Mouse (Mus musculus) heart, embryonic 15.5 days (tissue): ENCODE results near the gene Vrk3. TPM values are rescaled to one million over a fixed set of nuclear protein-coding genes. Genes with fewer than 3 reads are reported as not detected.

ENCODE experiments used
- ATAC-seq: fragments of 200-750 bp; cut with Nextera tagmentation; replicated peaks from 2 replicates; pipeline ENCODE4 v1.8.0; 2017; ENCODE audit warnings: low read depth, moderate TSS enrichment; ENCODE audit not compliant: insufficient number of reproducible peaks, insufficient read depth, low FRiP score
- H3K27ac ChIP-seq: fragments of 300-500 bp; sonication (generic); 2 replicates; pipeline ENCODE4 v1.5.1; 2015; ENCODE audit warnings: mild to moderate bottlenecking, inconsistent platforms
- H3K27me3 ChIP-seq: fragments of 300-500 bp; sonication (generic); 2 replicates; pipeline ENCODE4 v1.6.1; 2015; ENCODE audit warnings: inconsistent platforms
- H3K36me3 ChIP-seq: fragments of 300-500 bp; sonication (generic); 2 replicates; pipeline ENCODE4 v1.6.1; 2015; ENCODE audit warnings: mild to moderate bottlenecking, inconsistent platforms
- H3K4me1 ChIP-seq: fragments of 300-500 bp; sonication (generic); replicated peaks from 2 replicates; pipeline ENCODE4 v1.6.1; 2015; ENCODE audit warnings: inconsistent platforms
- H3K4me2 ChIP-seq: fragments of 300-500 bp; sonication (generic); 2 replicates; pipeline ENCODE4 v1.6.1; 2015; ENCODE audit warnings: inconsistent platforms, mild to moderate bottlenecking, moderate library complexity
- H3K4me3 ChIP-seq: fragments of 300-500 bp; sonication (generic); 2 replicates; pipeline ENCODE4 v1.5.1; 2015; ENCODE audit warnings: mild to moderate bottlenecking, inconsistent platforms
- H3K9ac ChIP-seq: fragments of 300-500 bp; sonication (generic); 2 replicates; pipeline ENCODE4 v1.6.1; 2015; ENCODE audit warnings: mild to moderate bottlenecking, inconsistent platforms
- H3K9me3 ChIP-seq: fragments of 300-500 bp; sonication (generic); replicated peaks from 2 replicates; pipeline ENCODE4 v1.6.1; 2016; ENCODE audit warnings: inconsistent platforms
- WGBS: fragments of 180-500 bp; shearing (Covaris S2); methylation state at CpG from one replicate; pipeline ENCODE4 v1.1.7; 2015; ENCODE audit warnings: mixed read lengths; 5-methylcytosine and 5-hydroxymethylcytosine counted together
- polyA plus RNA-seq: library from polyadenylated mRNA; unstranded; fragments of >200 nt; fragmentation: Nextera tagmentation; extraction: Ambion mirVana; gene quantifications from 2 replicates; pipeline ENCODE4 v1.2.1, GENCODE M21; 2015

The Vrk3 gene
- polyA plus RNA-seq, 1 experiment from 2014 or later: 32.7 TPM

- Histone ChIP-seq H3K4me3 (0 out of 2 replicates have a peak overlapping the region, but pooled peaks have one; percentile 91), H3K4me2 (peak overlapping the region; percentile 66), H3K9me3 (no peaks in the 10 kb centered on the region), H3K27me3 (no peaks in the 10 kb centered on the region), H3K36me3 (no peaks in the 10 kb centered on the region), H3K4me1 (peaks cover 69% of the 10 kb centered on the region), H3K9ac (peak overlapping the region; percentile 38; the same call in 1 of the 2 replicates), H3K27ac (0 out of 2 replicates have a peak overlapping the region, but pooled peaks have one; percentile 20)
- ATAC-seq: no peak
- 92% methylated on average over 2 of the region's 2 CpGs for WGBS
Observed at GRCm38 (mm10) chr7:44819391-44819790, 71.2 kb downstream of the Vrk3 start.

GRCm38 (mm10) chr7:44819863-44820262 lies 71.7 kb downstream of the Vrk3 start:
- no peak for ATAC-seq
- Histone ChIP-seq H3K36me3 (no peaks in the 10 kb centered on the region), H3K27me3 (no peaks in the 10 kb centered on the region), H3K4me3 (no peak overlapping the region), H3K4me2 (peak overlapping the region; percentile 66), H3K4me1 (peaks cover 70% of the 10 kb centered on the region), H3K9me3 (no peaks in the 10 kb centered on the region), H3K27ac (0 out of 2 replicates have a peak overlapping the region, but pooled peaks have one; percentile 20), H3K9ac (no peak overlapping the region)
- 51% methylated on average over 5 of the region's 5 CpGs for WGBS

GRCm38 (mm10) chr7:44820525-44820924 lies 72.3 kb downstream of the Vrk3 start:
- Histone ChIP-seq H3K27ac (no peak overlapping the region), H3K27me3 (no peaks in the 10 kb centered on the region), H3K9ac (no peak overlapping the region; the same call in 1 of the 2 replicates), H3K4me1 (peaks cover 67% of the 10 kb centered on the region), H3K4me3 (no peak overlapping the region), H3K36me3 (no peaks in the 10 kb centered on the region), H3K9me3 (no peaks in the 10 kb centered on the region), H3K4me2 (no peak overlapping the region)
- ATAC-seq: no peak
- WGBS: 72% methylated on average over 3 of the region's 3 CpGs

- no peaks in the 10 kb centered on the region for H3K9me3 ChIP-seq
- no peak overlapping the region for H3K9ac ChIP-seq
- H3K27me3 ChIP-seq: no peaks in the 10 kb centered on the region
- no peak overlapping the region for H3K27ac ChIP-seq
- H3K4me1 ChIP-seq: peaks cover 80% of the 10 kb centered on the region
- H3K4me3 ChIP-seq: no peak overlapping the region
- WGBS: 79% methylated on average over 7 of the region's 7 CpGs
- H3K36me3 ChIP-seq: no peaks in the 10 kb centered on the region
- H3K4me2 ChIP-seq: no peak overlapping the region
- no peak for ATAC-seq
Observed at GRCm38 (mm10) chr7:44821666-44822448, 73.6 kb downstream of the Vrk3 start.

GRCm38 (mm10) chr7:44823409-44823808 lies 75.2 kb downstream of the Vrk3 start:
- H3K36me3 ChIP-seq: no peaks in the 10 kb centered on the region
- no peak overlapping the region for H3K9ac ChIP-seq
- H3K27ac ChIP-seq: no peak overlapping the region
- no peak overlapping the region for H3K4me3 ChIP-seq
- no peaks in the 10 kb centered on the region for H3K27me3 ChIP-seq
- no peaks in the 10 kb centered on the region for H3K9me3 ChIP-seq
- no peak overlapping the region for H3K4me2 ChIP-seq
- ATAC-seq: no peak
- 39% methylated on average over 7 of the region's 7 CpGs for WGBS
- H3K4me1 ChIP-seq: peaks cover 69% of the 10 kb centered on the region

- no peak overlapping the region for H3K9ac ChIP-seq
- H3K4me3 ChIP-seq: no peak overlapping the region
- WGBS: 23% methylated on average over 3 of the region's 3 CpGs
- peaks cover 13% of the 10 kb centered on the region for H3K36me3 ChIP-seq
- no peak overlapping the region for H3K4me2 ChIP-seq
- no peak; the same call in 1 of the 2 replicates for ATAC-seq
- H3K27me3 ChIP-seq: no peaks in the 10 kb centered on the region
- no peak overlapping the region for H3K27ac ChIP-seq
- H3K9me3 ChIP-seq: no peaks in the 10 kb centered on the region
- H3K4me1 ChIP-seq: peaks cover 54% of the 10 kb centered on the region
Observed at GRCm38 (mm10) chr7:44824872-44825271, 76.7 kb downstream of the Vrk3 start.

- Histone ChIP-seq H3K9ac (no peak overlapping the region), H3K27ac (no peak overlapping the region), H3K36me3 (peaks cover 32% of the 10 kb centered on the region), H3K4me1 (peaks cover 37% of the 10 kb centered on the region), H3K4me3 (no peak overlapping the region), H3K27me3 (no peaks in the 10 kb centered on the region), H3K4me2 (no peak overlapping the region), H3K9me3 (no peaks in the 10 kb centered on the region)
- 81% methylated on average over 3 of the region's 3 CpGs for WGBS
- ATAC-seq: no peak
Observed at GRCm38 (mm10) chr7:44826771-44827170, 78.6 kb downstream of the Vrk3 start.

Other genes starting within 250 kb of the Vrk3 start
- 2.7 and 3.9 TPM in 2 replicates for gene Mybpc2, start 223.8 kb upstream of the Vrk3 start, polyA plus RNA-seq
- 0.59 and 5.2 TPM in 2 replicates for gene Spib, start 216.3 kb upstream of the Vrk3 start, polyA plus RNA-seq
- gene Pold1, start 199.6 kb upstream of the Vrk3 start, polyA plus RNA-seq: 41.7 and 66.9 TPM in 2 replicates
- gene Nr1h2, start 194.5 kb upstream of the Vrk3 start, polyA plus RNA-seq: 53.2 and 64.6 TPM in 2 replicates
- gene Napsa, start 176.0 kb upstream of the Vrk3 start, polyA plus RNA-seq: 1.7 and 5.7 TPM in 2 replicates
- 0.11 and 0.37 TPM in 2 replicates for gene Kcnc3, start 157.7 kb upstream of the Vrk3 start, polyA plus RNA-seq
- gene Myh14, start 77.6 kb upstream of the Vrk3 start, polyA plus RNA-seq: 1.7 and 6.3 TPM in 2 replicates
- not detected in 2 replicates for gene Izumo2, start 39.7 kb upstream of the Vrk3 start, polyA plus RNA-seq
- gene Zfp473, start 2.6 kb downstream of the Vrk3 start, polyA plus RNA-seq: 0.47 and 0.58 TPM in 2 replicates
- 57.2 and 77.3 TPM in 2 replicates for gene Nup62, start 67.7 kb downstream of the Vrk3 start, polyA plus RNA-seq
- 1.1 and 3.2 TPM in 2 replicates for gene Il4i1, start 68.0 kb downstream of the Vrk3 start, polyA plus RNA-seq
- 2.5 TPM in 2 replicates for gene Atf5, start 68.2 kb downstream of the Vrk3 start, polyA plus RNA-seq
- 91.7 and 97.8 TPM in 2 replicates for gene Akt1s1, start 100.6 kb downstream of the Vrk3 start, polyA plus RNA-seq
- gene Tbc1d17, start 100.7 kb downstream of the Vrk3 start, polyA plus RNA-seq: 53.2 and 63.4 TPM in 2 replicates
- gene Pnkp, start 108.7 kb downstream of the Vrk3 start, polyA plus RNA-seq: 22.4 and 28.7 TPM in 2 replicates
- gene Ptov1, start 121.4 kb downstream of the Vrk3 start, polyA plus RNA-seq: 206 and 273 TPM in 2 replicates
- gene Med25, start 144.3 kb downstream of the Vrk3 start, polyA plus RNA-seq: 72.9 and 93.9 TPM in 2 replicates
- gene Fuz, start 147.7 kb downstream of the Vrk3 start, polyA plus RNA-seq: 11.9 and 16.3 TPM in 2 replicates
- gene Ap2a1, start 181.1 kb downstream of the Vrk3 start, polyA plus RNA-seq: 51.9 and 57.4 TPM in 2 replicates
- gene Tsks, start 194.8 kb downstream of the Vrk3 start, polyA plus RNA-seq: 0.13 and 0.27 TPM in 2 replicates
- gene Cpt1c, start 226.4 kb downstream of the Vrk3 start, polyA plus RNA-seq: 9.0 and 12.2 TPM in 2 replicates
- gene Prmt1, start 238.2 kb downstream of the Vrk3 start, polyA plus RNA-seq: 315 and 356 TPM in 2 replicates
- 61.6 and 76.7 TPM in 2 replicates for gene Irf3, start 249.2 kb downstream of the Vrk3 start, polyA plus RNA-seq